Mouse (Mus musculus) G1E (cell line): ENCODE data around the gene Aagab.

Experiments
- CTCF ChIP-seq: IDR thresholded peaks from 2 replicates; pipeline ENCODE4 v1.5.1; 2012; ENCODE audit warnings: low read depth, low read length, inconsistent platforms, mixed read lengths
- POLR2AphosphoS5 ChIP-seq: IDR thresholded peaks from 2 replicates; pipeline ENCODE4 v1.6.1; 2012; ENCODE audit warnings: low read depth, low read length, inconsistent platforms; ENCODE audit not compliant: insufficient replicate concordance
- TAL1 ChIP-seq: conservative IDR thresholded peaks from 2 replicates; pipeline ENCODE4 v1.6.1; 2012; ENCODE audit warnings: low read depth, low read length, inconsistent platforms, mixed read lengths

DNA sequence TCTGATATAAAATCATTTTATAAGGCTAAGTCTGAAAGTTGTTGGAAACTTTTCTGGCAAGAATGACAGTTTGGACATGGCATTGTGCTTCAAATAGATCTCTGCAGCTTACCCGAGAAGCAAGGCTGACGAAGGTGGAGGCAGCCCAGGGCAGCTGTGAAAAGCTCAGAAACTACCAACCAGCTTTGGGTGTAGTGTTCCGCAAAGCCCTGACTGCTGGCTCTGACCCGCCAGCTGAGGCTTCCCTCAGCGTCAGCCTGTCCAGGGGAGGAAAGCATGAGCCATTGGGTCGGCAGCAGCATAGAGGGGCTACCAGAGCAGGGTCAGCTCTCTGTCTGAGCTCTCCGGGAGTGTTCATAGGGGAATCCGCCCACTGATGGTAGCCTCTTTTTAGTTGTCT is 6.8 kb downstream of the Aagab start:
- TF ChIP-seq TAL1, result no peak
- no peak for TF ChIP-seq CTCF
- TF ChIP-seq POLR2AphosphoS5, result no peak
